Mouse (Mus musculus) cortical plate, adult 2 months (tissue): ENCODE measurements at regions not wholly inside any gene's neighbourhood (a gene's known extent, or its start where the extent isn't known, plus 50 kb on each side); places are given as distances from the start of the nearest gene placed in this dataset.
"Not testable (repeated sequence)": the region's sequence is repeated elsewhere in the genome, so short reads cannot be mapped to it uniquely, and the experiment has no call there.

Source experiments
- CTCF ChIP-seq: fragments of 200-500 bp; IDR thresholded peaks from 2 replicates; pipeline ENCODE4 v1.5.1; 2011; ENCODE audit warnings: mild to moderate bottlenecking, control low read depth, low read length; ENCODE audit not compliant: insufficient read depth; ENCODE audit errors: extremely low read depth
- POLR2A ChIP-seq: fragments of 200-500 bp; IDR thresholded peaks from 2 replicates; pipeline ENCODE4 v1.6.1; 2011; ENCODE audit warnings: mild to moderate bottlenecking, low read length, control low read depth; ENCODE audit not compliant: insufficient read depth; ENCODE audit errors: extremely low read depth

DNA sequence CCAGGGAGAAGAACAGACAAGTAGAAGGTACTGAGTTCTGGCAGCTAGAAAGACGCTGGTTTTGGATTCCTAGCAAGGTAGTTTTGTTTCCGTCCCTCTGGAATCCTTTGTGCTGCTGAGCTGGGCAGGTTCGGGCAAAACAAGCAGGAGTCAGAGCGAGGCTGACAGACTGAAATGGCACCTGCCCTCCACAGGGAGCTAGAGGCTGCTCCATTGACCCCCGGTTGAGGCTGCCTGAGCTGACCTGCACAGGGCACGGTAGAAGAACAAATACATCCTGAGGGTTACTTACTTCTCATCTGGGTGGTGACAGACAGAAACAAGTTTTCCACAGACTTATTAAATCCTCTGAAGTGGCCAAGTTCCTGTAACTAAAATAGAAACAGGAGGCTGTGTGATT lies 53.5 kb upstream of the Dynlt1c start:
- TF ChIP-seq CTCF, POLR2A: not testable (repeated sequence)
